Mouse (Mus musculus) c-Kit-positive CD71-positive TER-119-negative erythroid progenitor cells, embryonic 14.5 days (primary cell): ENCODE data around the gene Ahdc1.

Experiments used
- DNase-seq: peaks from one replicate; pipeline ENCODE4 v3.0.0-alpha.2; 2013; ENCODE audit warnings: low read depth

The Ahdc1 gene

GRCm38 (mm10) chr4:133127079-133127478, 116.0 kb downstream of the Ahdc1 start:
- DNase-seq, result no peak
